Mouse (Mus musculus) testis, adult 2 months (tissue): Measurements from ENCODE around the gene Prrc2a. TPM values are rescaled to one million over a fixed set of nuclear protein-coding genes. Genes with fewer than 3 reads are reported as not detected.

Experiments
- H3K27ac ChIP-seq: fragments of 200-500 bp; 2 replicates; pipeline ENCODE4 v1.5.1; 2012; ENCODE audit warnings: low read depth, low read length; ENCODE audit not compliant: control insufficient read depth, insufficient read depth
- H3K27me3 ChIP-seq: fragments of 200-500 bp; 2 replicates; pipeline ENCODE4 v1.6.1; 2012; ENCODE audit warnings: mild to moderate bottlenecking, low read length, moderate library complexity; ENCODE audit not compliant: control insufficient read depth, insufficient read depth
- H3K36me3 ChIP-seq: fragments of 200-500 bp; 2 replicates; pipeline ENCODE4 v1.6.1; 2012; ENCODE audit warnings: mild to moderate bottlenecking, low read length; ENCODE audit not compliant: control insufficient read depth, insufficient read depth
- H3K4me1 ChIP-seq: fragments of 200-500 bp; 2 replicates; pipeline ENCODE4 v1.6.1; 2012; ENCODE audit warnings: low read length; ENCODE audit not compliant: control insufficient read depth, insufficient read depth
- H3K4me3 ChIP-seq: fragments of 200-500 bp; 2 replicates; pipeline ENCODE4 v1.5.1; 2012; ENCODE audit warnings: low read depth, mild to moderate bottlenecking, low read length, moderate library complexity, mixed read lengths; ENCODE audit not compliant: control insufficient read depth
- CTCF ChIP-seq: fragments of 200-500 bp; IDR thresholded peaks from 2 replicates; pipeline ENCODE4 v1.5.1; 2012; ENCODE audit warnings: low read depth, mild to moderate bottlenecking, inconsistent platforms, low read length, moderate library complexity; ENCODE audit not compliant: control insufficient read depth, insufficient read depth, insufficient replicate concordance
- POLR2A ChIP-seq: fragments of 200-500 bp; IDR thresholded peaks from 2 replicates; pipeline ENCODE4 v1.6.1; 2012; ENCODE audit warnings: low read depth, mild to moderate bottlenecking, inconsistent platforms, low read length, moderate library complexity; ENCODE audit not compliant: control insufficient read depth
- polyA plus RNA-seq: library from polyadenylated mRNA; depleted of rRNA; stranded (reverse); fragments of >200 nt; gene quantifications from 2 replicates; pipeline ENCODE4 v1.2.3, GENCODE M21; 2012

The Prrc2a gene
- polyA plus RNA-seq, 1 experiment, result 515 TPM

GRCm38 (mm10) chr17:35195631-35196320 lies 31.1 kb upstream of the Prrc2a start:
- Histone ChIP-seq H3K4me3 (peak overlapping the region; percentile 64), H3K4me1 (peaks cover 13% of the 10 kb centered on the region), H3K27me3 (no peaks in the 10 kb centered on the region), H3K36me3 (no peaks in the 10 kb centered on the region), H3K27ac (no peak overlapping the region)
- TF ChIP-seq CTCF, result peak; percentile 96
- no peak for TF ChIP-seq POLR2A

GRCm38 (mm10) chr17:35194844-35195630 lies 30.3 kb upstream of the Prrc2a start:
- TF ChIP-seq POLR2A, result no peak
- no peak for TF ChIP-seq CTCF
- Histone ChIP-seq H3K27ac (no peak overlapping the region), H3K27me3 (no peaks in the 10 kb centered on the region), H3K36me3 (no peaks in the 10 kb centered on the region), H3K4me1 (peaks cover 13% of the 10 kb centered on the region), H3K4me3 (peak overlapping the region; percentile 64)

- Histone ChIP-seq H3K27me3 (no peaks in the 10 kb centered on the region), H3K4me3 (no peak within 1 kb of the TSS; the same call in 1 of the 2 replicates), H3K27ac (no peak within 1 kb of the TSS), H3K36me3 (no peaks in the 10 kb centered on the region), H3K4me1 (peaks cover 13% of the 10 kb centered on the region)
- TF ChIP-seq POLR2A (no peak), CTCF (no peak)
These were observed 29.5 kb upstream of the Prrc2a start, which contains the start of gene Ltb for GRCm38 (mm10) chr17:35193881-35194843. TSS of gene Ltb (plus strand) at chr17:35194439.

GRCm38 (mm10) chr17:35192924-35193323 lies 28.2 kb upstream of the Prrc2a start:
- Histone ChIP-seq H3K27me3 (no peaks in the 10 kb centered on the region), H3K4me3 (no peak overlapping the region)

GRCm38 (mm10) chr17:35191723-35192122 lies 27.0 kb upstream of the Prrc2a start:
- Histone ChIP-seq H3K36me3 (no peaks in the 10 kb centered on the region), H3K27me3 (no peaks in the 10 kb centered on the region), H3K4me1 (peaks cover 14% of the 10 kb centered on the region), H3K4me3 (no peak overlapping the region), H3K27ac (no peak overlapping the region)
- TF ChIP-seq POLR2A (no peak), CTCF (no peak)

More at GRCm38 (mm10) chr17:35192924-35193323, 28.2 kb upstream of the Prrc2a start:
- no peaks in the 10 kb centered on the region for H3K36me3 ChIP-seq
- no peak for TF ChIP-seq CTCF
- TF ChIP-seq POLR2A, result no peak
- no peak overlapping the region for H3K27ac ChIP-seq
- H3K4me1 ChIP-seq, result peaks cover 13% of the 10 kb centered on the region

GRCm38 (mm10) chr17:35190096-35190495 lies 25.4 kb upstream of the Prrc2a start:
- Histone ChIP-seq H3K27ac (no peak overlapping the region), H3K36me3 (no peaks in the 10 kb centered on the region), H3K4me3 (no peak overlapping the region), H3K27me3 (no peaks in the 10 kb centered on the region), H3K4me1 (peaks cover 13% of the 10 kb centered on the region)
- TF ChIP-seq POLR2A, result no peak
- no peak for TF ChIP-seq CTCF
